Comparison of ENCODE assay signal across 8 mouse cellular contexts in the genomic region with DNA sequence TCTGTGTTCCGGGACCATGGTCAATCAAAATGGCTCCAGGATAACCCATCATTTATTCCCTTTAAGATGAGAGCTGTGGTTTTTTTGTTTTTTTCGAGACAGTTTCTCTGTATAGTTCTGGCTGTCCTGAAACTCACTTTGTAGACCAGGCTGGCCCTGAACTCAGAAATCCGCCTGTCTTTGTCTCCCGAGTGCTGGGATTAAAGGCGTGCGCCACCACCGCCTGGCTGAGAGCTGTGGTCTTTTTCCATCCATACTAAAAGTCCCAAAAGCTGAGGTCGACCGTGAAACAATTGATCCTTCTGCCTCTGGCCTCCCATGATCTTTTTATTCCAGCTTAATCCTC. TPM values are rescaled to one million over a fixed set of nuclear protein-coding genes. Genes with fewer than 3 reads are reported as not detected.
A peak's percentile ranks its signal among the peaks of the same experiment; 100 is the strongest.
DNase-seq lines count a peak whose midpoint lies in the region; ATAC-seq and TF ChIP-seq lines count a peak whose summit lies in the region.

No protein-coding gene starts in this region.

- H3K4me2 ChIP-seq in forebrain, embryonic 13.5 days, result peak overlapping the region; percentile 91
- peak overlapping the region; percentile 66 for H3K4me2 ChIP-seq in neural tube, embryonic 11.5 days (ENCODE audit: low read depth)

- peak overlapping the region; percentile 99; the same call in 1 of the 2 replicates for H3K9ac ChIP-seq in ES-E14 (ENCODE audit: insufficient read depth, low read depth, low read length, poor library complexity, severe bottlenecking)
- peak overlapping the region; percentile 99 for H3K9ac ChIP-seq in forebrain, embryonic 13.5 days
- peak overlapping the region; percentile 100 for H3K9ac ChIP-seq in neural tube, embryonic 11.5 days (ENCODE audit: low read length)

- H3K9me3 ChIP-seq in erythroblast, embryonic 14.5 days (ENCODE audit: control insufficient read depth, low read length), result no peaks in the 10 kb centered on the region
- no peaks in the 10 kb centered on the region for H3K9me3 ChIP-seq in ES-E14 (ENCODE audit: control insufficient read depth, insufficient read depth, low read depth, low read length)
- H3K9me3 ChIP-seq in forebrain, embryonic 13.5 days (replicated peaks), result no peaks in the 10 kb centered on the region
- no peaks in the 10 kb centered on the region for H3K9me3 ChIP-seq in limb, embryonic 10.5 days (replicated peaks)
- H3K9me3 ChIP-seq in neural tube, embryonic 11.5 days (ENCODE audit: control insufficient read depth, low read length), result no peaks in the 10 kb centered on the region

- peaks cover 74% of the 10 kb centered on the region for H3K4me1 ChIP-seq in erythroblast, embryonic 14.5 days (ENCODE audit: control insufficient read depth)
- peaks cover 2 to 3% of the 10 kb centered on the region in 2 experiments; a peak in 1 of 4 replicates for H3K4me1 ChIP-seq in ES-E14 (ENCODE audit: control insufficient read depth in 2 of 2, insufficient read depth in 2 of 2, low read length in 2 of 2, poor library complexity in 1 of 2)
- H3K4me1 ChIP-seq in forebrain, embryonic 13.5 days, result peaks cover 37% of the 10 kb centered on the region
- peaks cover 33% of the 10 kb centered on the region for H3K4me1 ChIP-seq in limb, embryonic 10.5 days
- peaks cover 17% of the 10 kb centered on the region for H3K4me1 ChIP-seq in neural tube, embryonic 11.5 days (ENCODE audit: control insufficient read depth, insufficient read depth, low read length)

- peak overlapping the region; percentile 98 for H3K4me3 ChIP-seq in erythroblast, embryonic 14.5 days (replicated peaks)
- H3K4me3 ChIP-seq in ES-E14 (ENCODE audit: insufficient read depth in 1 of 2, low read depth in 1 of 2, low read length in 2 of 2, poor library complexity in 1 of 2, severe bottlenecking in 1 of 2), result peak overlapping the region; percentile 88 to 97
- peak overlapping the region; percentile 98 for H3K4me3 ChIP-seq in forebrain, embryonic 13.5 days
- H3K4me3 ChIP-seq in limb, embryonic 10.5 days, result peak overlapping the region; percentile 80
- peak overlapping the region; percentile 100 for H3K4me3 ChIP-seq in neural tube, embryonic 11.5 days (ENCODE audit: low read depth, low read length)

- no peak overlapping the region; the same call in 1 of the 2 replicates for H3K27ac ChIP-seq in ES-E14 (ENCODE audit: insufficient read depth, low read depth, low read length, poor library complexity, severe bottlenecking)
- H3K27ac ChIP-seq in forebrain, embryonic 13.5 days, result peak overlapping the region; percentile 99
- H3K27ac ChIP-seq in limb, embryonic 10.5 days, result peak overlapping the region; percentile 98
- peak overlapping the region; percentile 99 for H3K27ac ChIP-seq in neural tube, embryonic 11.5 days (ENCODE audit: low read depth, low read length)

- no peak for DNase-seq in ES-E14 (ENCODE audit: low read depth, low spot score)
- peak; percentile 42 for DNase-seq in limb, embryonic 10.5 days (ENCODE audit: low spot score)
- peak; percentile 32 for DNase-seq in neural tube, embryonic 11.5 days (ENCODE audit: low spot score)
- no peak for DNase-seq in frontal cortex, postnatal 10 days (ENCODE audit: low spot score in 2 of 2)
- no peak for DNase-seq in urinary bladder, postnatal 4 days (ENCODE audit: low spot score in 2 of 2)

- WGBS in forebrain, embryonic 13.5 days, result 3% methylated on average over 9 of the region's 9 CpGs
- WGBS in limb, embryonic 10.5 days, result 20% methylated on average over 9 of the region's 9 CpGs
- WGBS in neural tube, embryonic 11.5 days, result 7% methylated on average over 9 of the region's 9 CpGs

- in situ Hi-C loops in ES-E14 (cut with MboI; ENCODE audit: low sequenced_read_pairs in 2 of 2, unreplicated experiment in 2 of 2), result no loop called here

- H3K27me3 ChIP-seq in erythroblast, embryonic 14.5 days (ENCODE audit: control insufficient read depth), result no peaks in the 10 kb centered on the region
- H3K27me3 ChIP-seq in forebrain, embryonic 13.5 days, result no peaks in the 10 kb centered on the region
- H3K27me3 ChIP-seq in limb, embryonic 10.5 days (ENCODE audit: low read depth, poor library complexity, severe bottlenecking), result no peaks in the 10 kb centered on the region
- H3K27me3 ChIP-seq in neural tube, embryonic 11.5 days (ENCODE audit: control insufficient read depth, insufficient read depth, low read length), result no peaks in the 10 kb centered on the region

- ATAC-seq in erythroblast, adult 5-6 weeks (replicated peaks; ENCODE audit: low FRiP score, poor library complexity, severe bottlenecking), result no peak
- no peak for ATAC-seq in forebrain, embryonic 13.5 days
- no peak for ATAC-seq in neural tube, embryonic 11.5 days (ENCODE audit: insufficient read depth, low FRiP score, low TSS enrichment)

- H3K36me3 ChIP-seq in erythroblast, embryonic 14.5 days (ENCODE audit: control insufficient read depth), result peaks cover 41% of the 10 kb centered on the region
- peaks cover 13% of the 10 kb centered on the region; the same call in 1 of the 2 replicates for H3K36me3 ChIP-seq in ES-E14 (ENCODE audit: control insufficient read depth, insufficient read depth, low read length, poor library complexity, severe bottlenecking)
- H3K36me3 ChIP-seq in forebrain, embryonic 13.5 days (ENCODE audit: poor library complexity, severe bottlenecking), result peaks cover 21% of the 10 kb centered on the region
- peaks cover 33% of the 10 kb centered on the region for H3K36me3 ChIP-seq in limb, embryonic 10.5 days
- peaks cover 3% of the 10 kb centered on the region for H3K36me3 ChIP-seq in neural tube, embryonic 11.5 days (ENCODE audit: control insufficient read depth, insufficient read depth, low read length)

TF ChIP-seq in ES-E14, 5 proteins besides CTCF, POLR2A, EP300 and RAD21:
- TF ChIP-seq MAFK (IDR thresholded peaks at IDR 0.05; ENCODE audit: insufficient read depth, low read depth, low read length) (no peak), ZC3H11A (IDR thresholded peaks at IDR 0.05; ENCODE audit: borderline replicate concordance, low read depth, low read length) (no peak), CHD2 (IDR thresholded peaks at IDR 0.05; ENCODE audit: low read depth, low read length) (no peak), ZNF384 (IDR thresholded peaks at IDR 0.05; ENCODE audit: low read depth, low read length) (no peak), HCFC1 (IDR thresholded peaks at IDR 0.05; ENCODE audit: borderline replicate concordance, insufficient read depth, low read length) (no peak; the same call in 1 of the 2 replicates)

RNA-seq across cellular contexts. Expression of gene Ccnl1, which starts 0.8 kb away (rescaled TPM):
- 5.6 and 6.3 TPM in 2 replicates for polyA plus RNA-seq in erythroblast, embryonic 14.5 days (2012)
- 68.1 and 84.4 TPM in 2 replicates for total RNA-seq in erythroblast, adult 5-6 weeks (2015; ENCODE audit: low replicate concordance)
- 102 and 150 TPM in 2 replicates for total RNA-seq in erythroblast, adult 5-6 weeks (2017; ENCODE audit: low replicate concordance)
- 82.8 and 91.5 TPM in 2 replicates for total RNA-seq in ES-E14 (2012; rRNA removed)
- 86.3 and 95.3 TPM in 2 replicates for polyA plus RNA-seq in forebrain, embryonic 13.5 days (2015; fragmentation: Nextera tagmentation; extraction: Ambion mirVana)
- 93.2 and 115 TPM in 2 replicates for polyA plus RNA-seq in limb, embryonic 10.5 days (2016; fragmentation: Nextera tagmentation; extraction: Ambion mirVana)
- 126 and 128 TPM in 2 replicates for polyA plus RNA-seq in neural tube, embryonic 11.5 days (2014; fragmentation: Nextera tagmentation; extraction: Ambion mirVana)

Comparison
In these comparisons a context has a peak if more than half of its experiments do, and no peak if none do; other contexts are left out.
1. DNase-seq: peak in limb, embryonic 10.5 days (single experiment) and neural tube, embryonic 11.5 days (single experiment); none in ES-E14 (single experiment), frontal cortex, postnatal 10 days (0 of 2) and urinary bladder, postnatal 4 days (0 of 2).
2. RNA of gene Ccnl1, which starts 0.8 kb away (polyA plus RNA-seq): 126 to 128 TPM in neural tube, embryonic 11.5 days, 93.2 to 115 TPM in limb, embryonic 10.5 days and 86.3 to 95.3 TPM in forebrain, embryonic 13.5 days; 5.6 to 6.3 TPM in erythroblast, embryonic 14.5 days; every median in the first group is over 10 times any median in the second.
3. Peak in every context shown above with its lines, with median percentiles within 50 percentile points of each other: H3K4me3 ChIP-seq and H3K9ac ChIP-seq.